Mouse (Mus musculus) heart, embryonic 16.5 days (tissue): Measurements from ENCODE around the gene Ufc1. TPM values are rescaled to one million over a fixed set of nuclear protein-coding genes. Genes with fewer than 3 reads are reported as not detected.

Experiments used
- ATAC-seq: fragments of 200-750 bp; cut with Nextera tagmentation; replicated peaks from 2 replicates; pipeline ENCODE4 v1.8.0; 2017; ENCODE audit warnings: moderate number of reproducible peaks; ENCODE audit not compliant: insufficient read depth, low FRiP score; ENCODE audit errors: extremely low read depth
- H3K27ac ChIP-seq: fragments of 300-500 bp; sonication (generic); 2 replicates; pipeline ENCODE4 v1.5.1; 2014; ENCODE audit warnings: mild to moderate bottlenecking, low read length, control low read depth, moderate library complexity
- H3K27me3 ChIP-seq: fragments of 300-500 bp; sonication (generic); 2 replicates; pipeline ENCODE4 v1.6.1; 2014; ENCODE audit warnings: low read length, mixed read lengths; ENCODE audit not compliant: control insufficient read depth, insufficient read depth
- H3K36me3 ChIP-seq: fragments of 300-500 bp; sonication (generic); 2 replicates; pipeline ENCODE4 v1.6.1; 2014; ENCODE audit not compliant: control insufficient read depth, insufficient read depth
- H3K4me1 ChIP-seq: fragments of 300-500 bp; sonication (generic); 2 replicates; pipeline ENCODE4 v1.6.1; 2014; ENCODE audit warnings: low read length, mixed read lengths; ENCODE audit not compliant: control insufficient read depth, insufficient read depth
- H3K4me2 ChIP-seq: fragments of 300-500 bp; sonication (generic); 2 replicates; pipeline ENCODE4 v1.6.1; 2014; ENCODE audit warnings: low read depth, mild to moderate bottlenecking, control low read depth, low read length
- H3K4me3 ChIP-seq: fragments of 300-500 bp; sonication (generic); 2 replicates; pipeline ENCODE4 v1.5.1; 2014; ENCODE audit warnings: mild to moderate bottlenecking, control low read depth, low read length
- H3K9ac ChIP-seq: fragments of 300-500 bp; sonication (generic); 2 replicates; pipeline ENCODE4 v1.6.1; 2014; ENCODE audit warnings: low read length, control low read depth
- H3K9me3 ChIP-seq: fragments of 300-500 bp; sonication (generic); replicated peaks from 2 replicates; pipeline ENCODE4 v1.6.1; 2016; ENCODE audit warnings: low read length; ENCODE audit not compliant: control insufficient read depth
- WGBS: fragments of 180-500 bp; shearing (Covaris S2); extraction: QIAGEN DNeasy Blood & Tissue Kit; methylation state at CpG from one replicate; pipeline ENCODE4 v1.1.7; 2014; 5-methylcytosine and 5-hydroxymethylcytosine counted together
- polyA plus RNA-seq: library from polyadenylated mRNA; unstranded; fragments of >200 nt; fragmentation: Nextera tagmentation; extraction: Ambion mirVana; gene quantifications from 2 replicates; pipeline ENCODE4 v1.2.1, GENCODE M21; 2015

Ufc1 gene
- polyA plus RNA-seq, 1 experiment from 2014 or later = 82.1 TPM

- H3K4me1 ChIP-seq = peaks cover 13% of the 10 kb centered on the region
- peaks cover 42% of the 10 kb centered on the region for H3K36me3 ChIP-seq
- 81% methylated on average over 10 of the region's 10 CpGs for WGBS
- H3K9me3 ChIP-seq = no peaks in the 10 kb centered on the region
- H3K27ac ChIP-seq = no peak overlapping the region
- no peak overlapping the region for H3K4me2 ChIP-seq
- H3K27me3 ChIP-seq = no peaks in the 10 kb centered on the region
- no peak overlapping the region for H3K4me3 ChIP-seq
- no peak overlapping the region for H3K9ac ChIP-seq
- no peak for ATAC-seq
These were observed 17.1 kb downstream of the Ufc1 start for GRCm38 (mm10) chr1:171277736-171278135.

GRCm38 (mm10) chr1:171276110-171276748 lies 18.6 kb downstream of the Ufc1 start:
- H3K27me3 ChIP-seq = no peaks in the 10 kb centered on the region
- 85% methylated on average over 14 of the region's 14 CpGs for WGBS
- H3K27ac ChIP-seq = no peak overlapping the region
- no peaks in the 10 kb centered on the region for H3K9me3 ChIP-seq
- H3K9ac ChIP-seq = no peak overlapping the region
- peaks cover 45% of the 10 kb centered on the region for H3K36me3 ChIP-seq
- ATAC-seq = no peak
- H3K4me1 ChIP-seq = peaks cover 14% of the 10 kb centered on the region
- H3K4me2 ChIP-seq = no peak overlapping the region
- no peak overlapping the region for H3K4me3 ChIP-seq

- H3K9ac ChIP-seq = no peak overlapping the region
- H3K27ac ChIP-seq = no peak overlapping the region
- no peak overlapping the region for H3K4me3 ChIP-seq
- no peak overlapping the region for H3K4me2 ChIP-seq
- H3K36me3 ChIP-seq = peaks cover 45% of the 10 kb centered on the region
- 87% methylated on average over 11 of the region's 11 CpGs for WGBS
- H3K9me3 ChIP-seq = no peaks in the 10 kb centered on the region
- ATAC-seq = no peak
- no peaks in the 10 kb centered on the region for H3K27me3 ChIP-seq
- peaks cover 17% of the 10 kb centered on the region for H3K4me1 ChIP-seq
These were observed 19.6 kb downstream of the Ufc1 start for GRCm38 (mm10) chr1:171275144-171275734.

GRCm38 (mm10) chr1:171274171-171274570 lies 20.7 kb downstream of the Ufc1 start:
- 89% methylated on average over 12 of the region's 12 CpGs for whole genome bisulfite sequencing

GRCm38 (mm10) chr1:171272086-171272485 lies 22.7 kb downstream of the Ufc1 start:
- Histone ChIP-seq H3K9ac (no peak overlapping the region), H3K9me3 (no peaks in the 10 kb centered on the region), H3K4me1 (peaks cover 16% of the 10 kb centered on the region), H3K4me2 (no peak overlapping the region), H3K4me3 (no peak overlapping the region), H3K27me3 (no peaks in the 10 kb centered on the region), H3K27ac (no peak overlapping the region; the same call in 1 of the 2 replicates), H3K36me3 (peaks cover 45% of the 10 kb centered on the region)
- ATAC-seq = no peak
- WGBS = 77% methylated on average over 3 of the region's 3 CpGs

More at GRCm38 (mm10) chr1:171274171-171274570, 20.7 kb downstream of the Ufc1 start:
- H3K4me2 ChIP-seq = no peak overlapping the region
- no peak overlapping the region for H3K4me3 ChIP-seq
- H3K9me3 ChIP-seq = no peaks in the 10 kb centered on the region
- H3K9ac ChIP-seq = no peak overlapping the region
- H3K36me3 ChIP-seq = peaks cover 45% of the 10 kb centered on the region
- no peak overlapping the region for H3K27ac ChIP-seq
- no peaks in the 10 kb centered on the region for H3K27me3 ChIP-seq
- peaks cover 16% of the 10 kb centered on the region for H3K4me1 ChIP-seq
- ATAC-seq = no peak

- WGBS = 60% methylated on average over 10 of the region's 10 CpGs
- Histone ChIP-seq H3K4me3 (no peak overlapping the region), H3K9ac (no peak overlapping the region), H3K27me3 (no peaks in the 10 kb centered on the region), H3K4me1 (peaks cover 16% of the 10 kb centered on the region), H3K4me2 (peak overlapping the region; percentile 100), H3K36me3 (peaks cover 41% of the 10 kb centered on the region), H3K9me3 (no peaks in the 10 kb centered on the region), H3K27ac (no peak overlapping the region)
- no peak for ATAC-seq
These were observed 23.2 kb downstream of the Ufc1 start for GRCm38 (mm10) chr1:171271622-171272021.

GRCm38 (mm10) chr1:171271196-171271595 lies 23.6 kb downstream of the Ufc1 start:
- 34% methylated on average over 9 of the region's 9 CpGs for WGBS
- ATAC-seq = no peak
- 0 out of 2 replicates have a peak overlapping the region, but pooled peaks have one; percentile 16 for H3K27ac ChIP-seq

GRCm38 (mm10) chr1:171270573-171270900 lies 24.3 kb downstream of the Ufc1 start:
- H3K27me3 ChIP-seq = no peaks in the 10 kb centered on the region
- H3K9ac ChIP-seq = peak overlapping the region; percentile 95
- peak overlapping the region; percentile 73 for H3K27ac ChIP-seq
- peak overlapping the region; percentile 100 for H3K4me2 ChIP-seq
- no peaks in the 10 kb centered on the region for H3K9me3 ChIP-seq
- H3K36me3 ChIP-seq = peaks cover 30% of the 10 kb centered on the region
- peak; percentile 61 for ATAC-seq
- WGBS = under 1% methylated on average over 19 of the region's 19 CpGs
- H3K4me1 ChIP-seq = peaks cover 16% of the 10 kb centered on the region
- peak overlapping the region; percentile 93 for H3K4me3 ChIP-seq

More at GRCm38 (mm10) chr1:171271196-171271595, 23.6 kb downstream of the Ufc1 start:
- H3K4me3 ChIP-seq = peak overlapping the region; percentile 93
- H3K4me1 ChIP-seq = peaks cover 16% of the 10 kb centered on the region
- peak overlapping the region; percentile 95 for H3K9ac ChIP-seq
- H3K9me3 ChIP-seq = no peaks in the 10 kb centered on the region
- H3K27me3 ChIP-seq = no peaks in the 10 kb centered on the region
- H3K36me3 ChIP-seq = peaks cover 36% of the 10 kb centered on the region
- H3K4me2 ChIP-seq = peak overlapping the region; percentile 100

GRCm38 (mm10) chr1:171269848-171270572 lies 24.8 kb downstream of the Ufc1 start, which contains the start of gene B4galt3:
Gene B4galt3 (plus strand): TSS chr1:171270328.
- 4% methylated on average over 36 of the region's 36 CpGs for WGBS
- Histone ChIP-seq H3K4me1 (peaks cover 16% of the 10 kb centered on the region), H3K9me3 (no peaks in the 10 kb centered on the region), H3K4me3 (peak within 1 kb of the TSS; percentile 93), H3K27ac (peak within 1 kb of the TSS; percentile 73), H3K4me2 (peak within 1 kb of the TSS; percentile 100), H3K9ac (peak within 1 kb of the TSS; percentile 95), H3K27me3 (no peaks in the 10 kb centered on the region), H3K36me3 (peaks cover 25% of the 10 kb centered on the region)
- peak; percentile 95 for ATAC-seq
